Mouse (Mus musculus) lung, adult 2 months (tissue): ENCODE measurements around the gene Stx4a. TPM values are rescaled to one million over a fixed set of nuclear protein-coding genes. Genes with fewer than 3 reads are reported as not detected.

Experiments
- DNase-seq: peaks from one replicate; pipeline ENCODE4 v3.0.0; 2022
- H3K4me1 ChIP-seq: fragments of 200-500 bp; 2 replicates; pipeline ENCODE4 v1.6.1; 2011; ENCODE audit warnings: low read length; ENCODE audit not compliant: control insufficient read depth, insufficient read depth
- H3K4me3 ChIP-seq: fragments of 200-500 bp; replicated peaks from 2 replicates; pipeline ENCODE3; 2011; ENCODE audit warnings: low read depth, mild to moderate bottlenecking, control low read depth, low read length; ENCODE audit errors: extremely low read depth
- CTCF ChIP-seq: fragments of 200-500 bp; IDR thresholded peaks from 2 replicates; pipeline ENCODE4 v1.5.1; 2011; ENCODE audit warnings: mild to moderate bottlenecking, low read length, control low read depth; ENCODE audit not compliant: insufficient read depth
- POLR2A ChIP-seq: fragments of 200-500 bp; IDR thresholded peaks from 2 replicates; pipeline ENCODE4 v1.6.1; 2011; ENCODE audit warnings: low read depth, mild to moderate bottlenecking, control low read depth, low read length, borderline replicate concordance; ENCODE audit errors: extremely low read depth
- WGBS: fragments of 180-500 bp; shearing (Covaris S2); methylation state at CpG from one replicate; pipeline ENCODE4 v1.1.7; 2018; 5-methylcytosine and 5-hydroxymethylcytosine counted together
- polyA plus RNA-seq: library from polyadenylated mRNA; depleted of rRNA; stranded (reverse); fragments of >200 nt; gene quantifications from 2 replicates; pipeline ENCODE4 v1.2.3, GENCODE M21; 2012

Gene Stx4a
- polyA plus RNA-seq, 1 experiment, result 77.9 TPM

DNA sequence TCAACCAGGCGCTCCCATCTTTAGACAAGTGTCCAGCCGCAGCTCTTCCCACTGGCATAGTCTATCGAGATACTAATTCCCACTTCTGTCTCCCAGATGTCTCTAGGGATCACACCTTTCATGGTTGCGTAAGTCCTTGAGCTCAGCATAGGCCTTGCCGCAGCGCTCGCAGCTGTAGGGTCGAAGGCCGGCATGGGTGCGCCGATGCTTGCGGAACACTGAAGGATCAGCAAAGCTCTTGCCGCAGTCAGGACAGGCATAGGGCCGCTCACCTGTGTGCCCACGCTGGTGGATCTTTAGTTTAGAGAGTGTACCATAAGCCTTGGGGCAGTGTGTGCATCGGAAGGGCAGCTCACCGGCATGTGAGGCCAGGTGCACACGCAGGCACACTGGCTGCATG lies 43.5 kb downstream of the Stx4a start:
- no peak for DNase-seq
- WGBS, result 97% methylated on average over 18 of the region's 18 CpGs
- TF ChIP-seq CTCF (no peak), POLR2A (no peak)
- Histone ChIP-seq H3K4me1 (no peaks in the 10 kb centered on the region), H3K4me3 (no peak overlapping the region)

DNA sequence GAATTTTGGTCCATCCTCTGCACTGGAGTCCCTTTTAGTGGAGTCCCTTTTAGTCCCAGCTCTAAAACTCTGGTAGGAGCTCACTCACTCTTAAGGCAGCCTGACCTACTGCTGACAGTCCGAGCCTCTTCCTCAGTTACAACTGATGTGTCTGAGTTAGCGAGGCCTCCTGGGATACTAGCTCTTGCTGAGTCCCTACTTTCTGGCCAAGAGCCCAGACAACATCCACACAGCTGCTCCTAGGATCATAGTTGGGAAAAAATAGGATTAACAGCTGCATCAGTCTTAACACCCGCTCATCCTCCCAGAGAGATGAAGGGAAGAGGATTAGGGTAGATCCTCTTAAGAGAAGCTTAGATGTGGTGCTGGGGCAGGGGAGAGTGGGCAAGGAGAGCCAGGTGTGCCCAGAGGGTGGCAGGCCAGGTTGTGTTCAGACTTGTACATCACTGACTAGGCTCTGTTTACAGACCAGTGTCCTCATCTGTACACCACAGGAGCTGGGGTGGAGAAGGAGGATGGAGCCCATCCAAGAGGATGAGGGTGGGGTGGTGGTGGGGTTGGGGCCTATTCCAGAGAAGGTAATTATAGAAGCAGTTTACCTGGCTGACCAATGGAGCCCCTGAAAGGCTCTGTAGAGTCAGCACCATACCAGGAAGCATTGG lies 45.2 kb downstream of the Stx4a start:
- Histone ChIP-seq H3K4me1 (no peaks in the 10 kb centered on the region), H3K4me3 (no peak overlapping the region)
- TF ChIP-seq POLR2A (no peak), CTCF (no peak)
- DNase-seq, result no peak
- WGBS, result 52% methylated on average over 3 of the region's 3 CpGs

DNA sequence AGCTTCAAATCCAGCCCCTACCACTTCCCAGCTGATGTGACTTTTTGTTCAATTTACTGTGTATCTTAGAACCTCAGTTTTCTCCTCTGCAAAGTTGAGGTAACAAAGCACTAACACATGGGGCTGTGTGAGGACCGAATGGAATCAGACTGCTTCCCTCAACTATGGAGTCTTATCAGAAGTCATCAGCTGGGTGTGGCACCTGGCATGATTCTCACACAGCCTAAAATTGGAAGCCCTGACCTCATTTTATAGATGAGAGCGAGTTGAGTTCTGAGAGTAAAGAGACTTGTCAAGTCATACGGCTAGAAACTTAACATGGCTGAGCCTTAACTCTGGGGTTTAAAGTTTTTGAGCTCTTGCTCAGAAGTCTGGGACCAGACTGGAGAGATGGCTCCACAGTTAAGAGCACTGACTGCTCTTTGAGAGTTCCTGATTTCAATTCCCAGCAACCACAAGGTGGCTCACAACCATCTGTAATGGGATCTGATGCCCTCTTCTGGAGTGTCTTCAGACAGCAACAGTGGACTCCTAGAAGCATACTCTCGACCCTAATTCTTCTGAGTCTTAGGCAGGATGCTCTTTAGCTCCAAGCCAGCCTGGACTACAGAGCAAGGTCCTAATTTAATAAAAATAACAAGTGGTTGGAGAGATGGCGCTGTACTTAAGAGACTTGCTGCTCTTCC lies 46.2 kb downstream of the Stx4a start:
- whole genome bisulfite sequencing, result 73% methylated on average over 5 of the region's 5 CpGs
- TF ChIP-seq POLR2A (no peak), CTCF (no peak)
- DNase-seq, result no peak
- Histone ChIP-seq H3K4me1 (peaks cover 4% of the 10 kb centered on the region), H3K4me3 (no peak overlapping the region)

DNA sequence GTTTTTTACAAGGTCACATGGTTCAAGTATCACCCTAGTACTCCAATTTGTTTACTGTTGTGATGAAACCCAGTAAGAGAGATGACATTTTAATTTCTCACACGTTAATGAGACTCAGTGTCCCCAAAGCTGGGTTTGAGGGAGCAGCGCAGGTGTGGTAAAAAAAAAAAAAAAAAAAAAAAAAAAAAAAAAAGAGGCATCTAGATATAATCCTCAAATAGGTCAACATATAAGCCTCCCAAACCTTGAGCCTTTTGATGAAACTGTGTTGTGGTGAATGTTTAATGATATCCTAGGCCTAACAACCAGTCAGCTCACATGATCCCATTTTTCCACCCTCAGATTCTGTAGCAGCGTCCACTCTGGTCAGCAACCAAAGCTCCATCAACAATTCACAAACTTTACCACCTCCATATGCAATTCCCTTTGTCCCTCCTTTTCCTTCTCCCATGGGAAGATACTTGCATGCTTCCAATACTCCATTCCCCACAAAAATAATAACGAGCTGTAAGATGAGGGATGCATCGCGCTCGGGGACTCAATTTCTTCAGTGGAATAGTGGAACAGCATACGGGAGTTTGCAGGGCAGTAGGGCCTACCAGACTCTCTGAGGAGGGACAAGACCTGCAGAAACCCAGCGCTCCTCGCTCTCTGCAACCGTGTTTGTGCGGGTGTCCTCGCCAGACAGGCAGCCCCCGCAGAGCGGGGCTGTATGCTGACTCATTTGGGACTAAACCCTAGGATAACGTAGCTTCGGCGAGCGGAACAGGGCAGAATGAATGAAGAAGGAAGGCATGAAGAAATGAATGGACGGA lies 50.9 kb downstream of the Stx4a start:
- 3% methylated on average over 20 of the region's 20 CpGs for WGBS

DNA sequence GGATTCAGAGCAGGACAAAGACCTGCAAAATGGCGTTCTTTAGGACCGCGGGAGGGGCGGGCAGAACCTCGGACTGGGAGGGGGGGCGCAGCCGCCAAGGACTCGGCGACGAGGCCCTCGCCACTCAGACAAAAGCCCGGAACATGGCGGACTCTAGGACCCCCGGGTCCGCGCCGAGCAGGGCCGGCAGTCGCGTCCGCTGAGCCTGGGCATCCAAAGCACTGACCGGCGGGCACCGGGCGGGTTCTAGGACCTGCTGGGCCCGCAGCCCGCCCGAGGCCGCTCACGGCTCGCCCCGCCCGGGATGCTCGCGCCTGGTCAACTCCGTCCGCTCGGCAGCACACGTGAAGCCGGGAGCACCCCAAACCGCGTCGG lies 51.5 kb downstream of the Stx4a start:
- TF ChIP-seq CTCF (no peak), POLR2A (peak; percentile 8; the same call in 1 of the 2 replicates)
- Histone ChIP-seq H3K4me1 (peaks cover 5% of the 10 kb centered on the region), H3K4me3 (peak overlapping the region; percentile 98)
- peak; percentile 86 for DNase-seq
- under 1% methylated on average over 43 of the region's 43 CpGs for WGBS

More for the DNA sequence above, 50.9 kb downstream of the Stx4a start:
- no peak for DNase-seq
- H3K4me3 ChIP-seq, result peak overlapping the region; percentile 98
- TF ChIP-seq POLR2A, result no peak
- TF ChIP-seq CTCF, result no peak
- peaks cover 5% of the 10 kb centered on the region for H3K4me1 ChIP-seq

DNA sequence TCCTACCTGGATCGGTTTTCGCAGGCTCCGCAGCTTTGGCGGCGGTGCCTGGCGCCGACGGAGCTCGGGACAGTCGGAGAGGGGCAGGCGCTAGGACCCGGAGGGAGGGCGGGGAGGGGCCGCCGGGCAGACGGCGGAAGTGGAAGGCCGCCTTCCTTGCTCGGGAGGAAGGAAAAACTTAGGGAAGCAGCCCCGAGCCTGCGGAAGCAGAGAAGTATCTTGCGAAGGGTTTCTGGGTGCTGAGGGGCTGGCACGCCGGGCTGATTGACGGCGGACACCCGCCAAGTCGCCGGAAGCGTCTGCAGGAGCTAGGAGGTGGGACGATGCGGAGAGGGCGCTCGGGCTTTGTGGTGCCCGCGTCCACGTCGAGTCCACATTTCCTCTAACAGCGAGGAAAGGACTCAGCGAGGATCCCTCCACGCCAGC lies 52.0 kb downstream of the Stx4a start, which contains the start of gene Zfp646:
Gene Zfp646, plus strand, starts transcription at position 181 of the 426 bp plus-strand sequence.
- WGBS, result under 1% methylated on average over 41 of the region's 41 CpGs
- TF ChIP-seq POLR2A (peak; percentile 44), CTCF (no peak)
- DNase-seq, result no peak
- Histone ChIP-seq H3K4me3 (peak within 1 kb of the TSS; percentile 98), H3K4me1 (peaks cover 5% of the 10 kb centered on the region)

DNA sequence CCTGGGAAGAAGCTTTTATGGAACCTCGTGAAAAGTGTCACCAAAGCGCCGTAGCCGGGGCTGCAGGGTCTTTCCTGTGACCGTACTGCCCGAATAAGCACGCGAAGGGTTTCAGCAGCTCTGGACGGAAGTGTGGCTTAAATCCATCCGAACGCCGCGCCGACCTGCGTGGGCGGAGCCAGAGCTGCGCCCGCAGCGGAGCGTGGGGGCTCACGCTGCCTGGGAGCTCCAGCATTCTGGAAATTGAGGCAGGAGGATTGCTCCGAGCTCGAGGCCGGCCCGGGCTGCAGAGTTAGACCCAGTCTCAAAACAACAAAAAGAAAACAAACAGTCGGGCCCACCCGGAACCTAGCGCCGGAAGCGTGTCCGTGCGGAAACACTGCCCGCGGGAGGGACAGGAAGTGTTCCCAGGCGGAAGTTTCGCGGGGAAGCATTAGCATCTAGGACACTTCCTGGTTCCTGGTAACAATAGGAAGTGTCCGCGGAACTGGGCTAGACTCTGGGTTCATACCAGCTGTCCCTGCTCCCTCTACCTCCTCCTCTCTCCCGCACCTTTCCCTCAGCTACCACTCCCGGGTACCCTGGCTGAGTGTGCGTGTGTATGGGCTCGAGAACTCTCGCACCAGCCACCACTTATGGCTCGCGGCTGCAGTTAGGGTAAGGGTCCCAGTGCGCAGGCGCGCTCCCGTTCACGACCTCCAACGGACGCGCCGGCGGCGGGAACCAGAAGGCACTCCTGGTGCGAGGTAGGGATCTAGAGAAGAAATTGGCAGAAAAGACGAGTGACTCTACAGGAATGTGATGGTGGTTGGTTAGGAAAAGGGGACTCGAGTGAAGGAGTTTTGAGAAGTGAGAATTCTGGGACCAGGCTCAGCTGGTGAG lies 52.6 kb downstream of the Stx4a start, which contains the start of gene Zfp668:
Gene Zfp668, minus strand, starts transcription at position 362 of the 882 bp plus-strand sequence.
- H3K4me1 ChIP-seq, result peaks cover 5% of the 10 kb centered on the region
- TF ChIP-seq POLR2A (peak; percentile 83), CTCF (no peak)
- peak; percentile 91 for DNase-seq
- WGBS, result under 1% methylated on average over 60 of the region's 60 CpGs
- peak within 1 kb of the TSS; percentile 98 for H3K4me3 ChIP-seq

DNA sequence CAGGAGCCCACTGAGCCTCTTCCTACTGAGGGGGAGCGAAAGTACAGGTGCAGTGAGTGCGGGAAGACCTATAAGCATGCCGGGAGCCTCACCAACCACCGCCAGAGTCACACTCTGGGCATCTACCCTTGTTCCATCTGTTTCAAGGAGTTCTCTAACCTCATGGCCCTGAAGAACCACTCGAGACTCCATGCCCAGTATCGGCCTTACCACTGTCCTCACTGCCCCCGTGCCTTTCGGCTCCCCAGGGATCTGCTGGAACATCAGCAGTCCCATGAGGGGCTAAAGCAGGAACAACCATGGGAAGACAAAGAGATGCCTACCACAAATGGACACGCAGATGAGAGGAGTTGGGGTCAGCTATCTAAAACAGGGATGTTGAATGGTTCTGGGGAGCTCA lies 55.2 kb downstream of the Stx4a start:
- TF ChIP-seq POLR2A (no peak), CTCF (no peak)
- DNase-seq, result no peak
- no peak overlapping the region for H3K4me3 ChIP-seq
- peaks cover 11% of the 10 kb centered on the region for H3K4me1 ChIP-seq
- 96% methylated on average over 9 of the region's 9 CpGs for WGBS

DNA sequence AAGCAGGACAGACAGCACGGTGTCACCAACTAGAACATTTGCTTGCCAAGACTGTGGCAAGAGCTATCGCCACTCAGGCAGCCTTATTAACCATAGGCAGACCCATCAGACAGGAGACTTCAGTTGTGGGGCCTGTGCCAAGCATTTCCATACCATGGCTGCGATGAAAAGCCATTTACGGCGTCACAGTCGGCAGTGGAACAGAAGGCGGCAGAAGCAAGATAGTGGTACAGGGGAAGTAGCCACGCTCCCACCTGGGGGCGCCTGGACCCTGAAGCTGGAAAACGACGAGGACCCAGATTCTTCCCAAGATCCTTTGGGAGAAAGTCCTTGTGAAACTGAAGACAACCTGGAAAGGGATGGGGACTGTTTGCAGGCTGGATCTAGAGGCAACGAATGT lies 56.3 kb downstream of the Stx4a start:
- DNase-seq, result no peak
- 82% methylated on average over 12 of the region's 12 CpGs for WGBS
- H3K4me1 ChIP-seq, result peaks cover 7% of the 10 kb centered on the region
- H3K4me3 ChIP-seq, result no peak overlapping the region
- no peak for TF ChIP-seq CTCF
- no peak for TF ChIP-seq POLR2A

DNA sequence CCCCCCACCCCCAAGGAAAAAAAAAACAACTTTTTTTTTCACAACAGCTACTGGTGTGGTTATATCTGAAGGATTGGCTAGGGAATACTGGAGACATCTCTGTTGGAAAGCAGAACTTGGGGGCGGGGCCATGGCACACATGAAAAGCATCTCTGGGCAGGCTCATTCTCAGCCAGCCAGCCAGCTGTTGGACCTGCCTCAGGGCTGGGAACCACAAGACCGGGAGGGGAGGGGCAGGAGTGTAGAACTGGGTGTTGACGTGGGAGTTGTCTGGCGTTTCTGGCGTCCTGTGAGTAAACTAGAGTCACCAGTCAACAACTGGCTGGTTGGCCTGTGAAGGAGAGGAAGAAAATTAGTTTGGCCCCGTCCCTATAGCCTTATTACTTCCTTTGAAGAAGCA lies 61.9 kb downstream of the Stx4a start:
- TF ChIP-seq CTCF (no peak), POLR2A (no peak)
- 43% methylated on average over 6 of the region's 6 CpGs for WGBS
- no peak overlapping the region for H3K4me3 ChIP-seq
- peaks cover 7% of the 10 kb centered on the region for H3K4me1 ChIP-seq
- DNase-seq, result peak; percentile 19
